Mouse (Mus musculus) cerebellum, adult 11 months (tissue): ENCODE measurements at regions not wholly inside any gene's neighbourhood (a gene's known extent, or its start where the extent isn't known, plus 50 kb on each side); places are given as distances from the start of the nearest gene placed in this dataset.

ENCODE experiments used
- DNase-seq: peaks from one replicate; pipeline ENCODE4 v3.0.0; 2022

GRCm38 (mm10) chr10:17478761-17479632, 244.0 kb upstream of the Cited2 start:
- DNase-seq: no peak

- DNase-seq: no peak
Observed at GRCm38 (mm10) chr10:17482751-17483150, 240.3 kb upstream of the Cited2 start.

GRCm38 (mm10) chr10:17485049-17485449, 238.0 kb upstream of the Cited2 start:
- DNase-seq: no peak

GRCm38 (mm10) chr10:17485515-17485914, 237.5 kb upstream of the Cited2 start:
- DNase-seq: no peak

GRCm38 (mm10) chr10:17486011-17486410, 237.0 kb upstream of the Cited2 start:
- DNase-seq: no peak

- DNase-seq: no peak
Observed at GRCm38 (mm10) chr10:17487460-17487859, 235.6 kb upstream of the Cited2 start.

GRCm38 (mm10) chr10:17491611-17492305, 231.3 kb upstream of the Cited2 start:
- DNase-seq: no peak

GRCm38 (mm10) chr10:17493137-17493536, 229.9 kb upstream of the Cited2 start:
- DNase-seq: no peak

GRCm38 (mm10) chr10:17496831-17497230, 226.2 kb upstream of the Cited2 start:
- DNase-seq: no peak

GRCm38 (mm10) chr10:17510626-17511193, 212.3 kb upstream of the Cited2 start:
- no peak for DNase-seq

- DNase-seq: no peak
Observed at GRCm38 (mm10) chr10:17511779-17512335, 211.2 kb upstream of the Cited2 start.

GRCm38 (mm10) chr10:17512487-17512886, 210.5 kb upstream of the Cited2 start:
- DNase-seq: no peak

GRCm38 (mm10) chr10:17513756-17514155, 209.3 kb upstream of the Cited2 start:
- DNase-seq: no peak

GRCm38 (mm10) chr10:17516068-17516467, 206.9 kb upstream of the Cited2 start:
- DNase-seq: no peak

GRCm38 (mm10) chr10:17518423-17519175, 204.4 kb upstream of the Cited2 start:
- DNase-seq: no peak

- DNase-seq: peak; percentile 35
Observed at GRCm38 (mm10) chr10:17522026-17522541, 200.9 kb upstream of the Cited2 start.

- peak; percentile 32 for DNase-seq
Observed at GRCm38 (mm10) chr10:17523558-17524328, 199.3 kb upstream of the Cited2 start.

GRCm38 (mm10) chr10:17527151-17527737, 195.8 kb upstream of the Cited2 start:
- DNase-seq: no peak

- no peak for DNase-seq
Observed at GRCm38 (mm10) chr10:17528116-17528515, 194.9 kb upstream of the Cited2 start.

GRCm38 (mm10) chr10:17528846-17529245, 194.2 kb upstream of the Cited2 start:
- DNase-seq: no peak

GRCm38 (mm10) chr10:17529851-17530509, 193.0 kb upstream of the Cited2 start:
- no peak for DNase-seq
